Mouse (Mus musculus) CH12.LX (cell line): ENCODE measurements at regions not wholly inside any gene's neighbourhood (a gene's known extent, or its start where the extent isn't known, plus 50 kb on each side); places are given as distances from the start of the nearest gene placed in this dataset.

Experiments used
- DNase-seq: peaks from one replicate; pipeline ENCODE4 v3.0.0-alpha.2; 2013; ENCODE audit errors: extremely low read depth
- H3K27ac ChIP-seq: 2 replicates; pipeline ENCODE4 v1.5.1; 2012; ENCODE audit warnings: low read depth, mild to moderate bottlenecking, control low read depth, moderate library complexity; ENCODE audit not compliant: insufficient read depth
- H3K27me3 ChIP-seq: replicated peaks from 2 replicates; pipeline ENCODE3; 2012; ENCODE audit warnings: inconsistent platforms
- H3K36me3 ChIP-seq, 2 experiments: replicated peaks in 1 of 2; 2 replicates each; pipeline versions ENCODE3 to v1.6.1; 2012; ENCODE audit warnings: inconsistent platforms in 1 of 2, low read length in 1 of 2, mild to moderate bottlenecking in 1 of 2, mixed read lengths in 1 of 2, moderate library complexity in 1 of 2; ENCODE audit not compliant: control insufficient read depth in 1 of 2, insufficient read depth in 1 of 2
- H3K4me1 ChIP-seq, 2 experiments: 2 replicates each; pipeline ENCODE4 v1.6.1; 2012; ENCODE audit warnings: inconsistent platforms in 1 of 2, moderate library complexity in 1 of 2; ENCODE audit not compliant: insufficient read depth in 2 of 2, control insufficient read depth in 1 of 2
- H3K4me2 ChIP-seq: 2 replicates; pipeline ENCODE4 v1.6.1; 2012; ENCODE audit warnings: low read depth, mild to moderate bottlenecking, control low read depth; ENCODE audit not compliant: poor library complexity, insufficient read depth, severe bottlenecking
- H3K4me3 ChIP-seq, 3 experiments: fragments of 150-350 bp in 1 of 3; sonication (generic) in 1 of 3; replicated peaks in 1 of 3; 2 replicates each; pipeline versions ENCODE3 to v1.5.1; 2011 to 2012; ENCODE audit warnings: low read depth in 2 of 3, low read length in 2 of 3, mild to moderate bottlenecking in 2 of 3, moderate library complexity in 2 of 3, control low read depth in 1 of 3, improper control_type of control experiment in 1 of 3, inconsistent platforms in 1 of 3, mixed read lengths in 1 of 3; ENCODE audit not compliant: poor library complexity in 1 of 3
- H3K79me2 ChIP-seq: replicated peaks from 2 replicates; pipeline ENCODE4 v1.6.1; 2012; ENCODE audit warnings: mild to moderate bottlenecking, moderate library complexity; ENCODE audit not compliant: control insufficient read depth, poor library complexity, insufficient read depth, severe bottlenecking; ENCODE audit errors: extremely low read depth
- H3K9ac ChIP-seq: 2 replicates; pipeline ENCODE4 v1.6.1; 2012; ENCODE audit warnings: low read depth, mild to moderate bottlenecking, control low read depth, moderate library complexity; ENCODE audit not compliant: insufficient read depth
- H3K9me3 ChIP-seq: replicated peaks from 2 replicates; pipeline ENCODE3; 2012; ENCODE audit warnings: low read length, inconsistent platforms, mixed read lengths
- BHLHE40 ChIP-seq: IDR thresholded peaks from 2 replicates; pipeline ENCODE4 v1.6.1; 2011; ENCODE audit warnings: mild to moderate bottlenecking, low read depth, low read length, improper control_type of control experiment
- CHD1 ChIP-seq: IDR thresholded peaks from 2 replicates; pipeline ENCODE4 v1.6.1; 2012; ENCODE audit warnings: low read depth, low read length, improper control_type of control experiment, inconsistent platforms
- CHD2 ChIP-seq: IDR thresholded peaks from 2 replicates; pipeline ENCODE4 v1.6.1; 2011; ENCODE audit warnings: low read length, improper control_type of control experiment
- E2F4 ChIP-seq: IDR thresholded peaks from 2 replicates; pipeline ENCODE4 v1.6.1; 2011; ENCODE audit warnings: low read depth, low read length, improper control_type of control experiment; ENCODE audit not compliant: insufficient replicate concordance
- ETS1 ChIP-seq: conservative IDR thresholded peaks from 2 replicates; pipeline ENCODE4 v1.6.1; 2012; ENCODE audit warnings: low read depth, mild to moderate bottlenecking, inconsistent platforms, low read length, improper control_type of control experiment, moderate library complexity
- HCFC1 ChIP-seq: IDR thresholded peaks from 2 replicates; pipeline ENCODE4 v1.6.1; 2012; ENCODE audit warnings: low read depth, mild to moderate bottlenecking, inconsistent platforms, low read length, improper control_type of control experiment
- JUN ChIP-seq: IDR thresholded peaks from 2 replicates; pipeline ENCODE4 v1.6.1; 2011; ENCODE audit warnings: low read depth, mild to moderate bottlenecking, low read length, improper control_type of control experiment, moderate library complexity; ENCODE audit not compliant: insufficient read depth
- MAFK ChIP-seq: IDR thresholded peaks from 2 replicates; pipeline ENCODE4 v1.6.1; 2011; ENCODE audit warnings: low read length, improper control_type of control experiment; ENCODE audit not compliant: insufficient replicate concordance
- MAX ChIP-seq: IDR thresholded peaks from 2 replicates; pipeline ENCODE4 v1.6.1; 2011; ENCODE audit warnings: low read length, improper control_type of control experiment
- MAZ ChIP-seq: IDR thresholded peaks from 2 replicates; pipeline ENCODE4 v1.6.1; 2012; ENCODE audit warnings: low read depth, mild to moderate bottlenecking, inconsistent platforms, low read length, improper control_type of control experiment, moderate library complexity
- MEF2A ChIP-seq: IDR thresholded peaks from 2 replicates; pipeline ENCODE4 v1.6.1; 2014; ENCODE audit warnings: low read depth, mild to moderate bottlenecking, inconsistent platforms, low read length, improper control_type of control experiment, borderline replicate concordance
- MYC ChIP-seq: IDR thresholded peaks from 2 replicates; pipeline ENCODE4 v1.6.1; 2011; ENCODE audit warnings: low read depth, mild to moderate bottlenecking, improper control_type of control experiment, low read length
- NELFE ChIP-seq: IDR thresholded peaks from 2 replicates; pipeline ENCODE4 v1.6.1; 2011; ENCODE audit warnings: low read depth, low read length, improper control_type of control experiment
- SMC3 ChIP-seq: IDR thresholded peaks from 2 replicates; pipeline ENCODE4 v1.6.1; 2011; ENCODE audit warnings: low read depth, low read length, improper control_type of control experiment
- TCF12 ChIP-seq: IDR thresholded peaks from 2 replicates; pipeline ENCODE4 v1.6.1; 2014; ENCODE audit warnings: low read depth, mild to moderate bottlenecking, inconsistent platforms, low read length, improper control_type of control experiment
- UBTF ChIP-seq: IDR thresholded peaks from 2 replicates; pipeline ENCODE4 v1.6.1; 2012; ENCODE audit warnings: low read depth, mild to moderate bottlenecking, inconsistent platforms, low read length, improper control_type of control experiment, moderate library complexity
- USF1 ChIP-seq: IDR thresholded peaks from 2 replicates; pipeline ENCODE4 v1.6.1; 2014; ENCODE audit warnings: low read depth, mild to moderate bottlenecking, inconsistent platforms, low read length, improper control_type of control experiment
- USF2 ChIP-seq: conservative IDR thresholded peaks from 2 replicates; pipeline ENCODE4 v1.6.1; 2011; ENCODE audit warnings: low read depth, low read length, improper control_type of control experiment
- dilution Hi-C: fragments of 300-500 bp; cut with MboI; formaldehyde crosslinking; loops from 2 replicates; pipeline ENCODE4 v1.14.3; 2020; ENCODE audit warnings: low sequenced_read_pairs; ENCODE audit not compliant: extremely low pct_unique_long_range_greater_than_20kb, extremely low pct_ligation_motif_present
- in situ Hi-C: fragments of 300-500 bp; cut with MboI; formaldehyde crosslinking; loops from 3 replicates; pipeline ENCODE4 v1.14.3; 2019; ENCODE audit warnings: low sequenced_read_pairs, low pct_ligation_motif_present, low pct_unique_long_range_greater_than_20kb, mixed read lengths

DNA sequence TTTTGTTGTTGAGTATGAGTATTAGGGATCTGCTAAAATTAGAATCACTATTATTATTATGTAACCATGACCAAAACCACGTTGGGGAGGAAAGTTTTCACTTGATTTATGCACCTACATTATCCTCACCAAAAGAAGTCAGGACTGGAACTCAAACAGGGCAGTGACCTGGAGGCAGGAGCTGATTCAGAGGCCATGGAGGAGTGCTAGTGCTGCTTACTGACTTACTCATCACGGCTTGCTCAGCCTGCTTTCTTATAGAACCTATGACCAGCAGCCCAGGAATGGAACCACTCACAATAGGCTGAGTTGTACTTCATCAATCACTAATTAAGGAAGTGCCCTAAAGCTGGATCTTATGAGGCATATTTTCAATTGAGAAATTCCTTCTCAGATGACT is 470.9 kb upstream of the Rgmb start:
- Histone ChIP-seq H3K9ac (no peak overlapping the region), H3K27me3 (no peaks in the 10 kb centered on the region), H3K27ac (no peak overlapping the region), H3K4me2 (no peak overlapping the region), H3K9me3 (no peaks in the 10 kb centered on the region), H3K79me2 (no peaks in the 10 kb centered on the region), H3K4me3 (no peak overlapping the region), H3K36me3 (no peaks in the 10 kb centered on the region), H3K4me1 (no peaks in the 10 kb centered on the region)
- in situ Hi-C loops = no loop called here
- dilution Hi-C loops = no loop called here
- no peak for DNase-seq
- TF ChIP-seq MYC (no peak), ETS1 (no peak), CHD2 (no peak), UBTF (no peak), NELFE (no peak), MAZ (no peak), USF2 (no peak)

DNA sequence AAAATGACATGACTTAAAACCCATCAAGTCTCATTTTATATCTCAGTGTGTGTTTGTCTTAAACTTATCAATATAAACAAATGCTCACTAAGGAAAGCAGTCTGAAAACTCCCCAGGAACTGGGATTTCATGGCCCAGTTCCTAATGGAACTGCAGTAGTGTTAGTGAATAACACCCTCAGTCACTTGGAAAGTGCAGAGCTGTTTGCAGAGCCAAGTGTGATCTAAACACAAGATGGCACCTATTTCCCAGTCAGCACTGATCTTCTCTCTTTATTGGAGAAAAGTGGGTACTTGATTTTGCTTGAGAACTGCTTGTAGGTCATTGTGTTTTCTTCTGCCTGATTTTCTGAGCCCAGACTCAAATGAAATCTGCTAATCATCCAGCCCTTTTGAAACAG is 467.7 kb upstream of the Rgmb start:
- Histone ChIP-seq H3K27me3 (no peaks in the 10 kb centered on the region), H3K9ac (no peak overlapping the region), H3K27ac (no peak overlapping the region), H3K4me1 (no peaks in the 10 kb centered on the region), H3K79me2 (no peaks in the 10 kb centered on the region), H3K4me2 (no peak overlapping the region), H3K36me3 (no peaks in the 10 kb centered on the region), H3K4me3 (no peak overlapping the region), H3K9me3 (no peaks in the 10 kb centered on the region)
- TF ChIP-seq MAFK (no peak), JUN (no peak), SMC3 (no peak), TCF12 (no peak), MAX (no peak), E2F4 (no peak), USF1 (no peak), HCFC1 (no peak), CHD1 (no peak), BHLHE40 (no peak), NELFE (no peak), MEF2A (no peak)
- dilution Hi-C loops = no loop called here
- in situ Hi-C loops = no loop called here
- no peak for DNase-seq
